In the genomic region with DNA sequence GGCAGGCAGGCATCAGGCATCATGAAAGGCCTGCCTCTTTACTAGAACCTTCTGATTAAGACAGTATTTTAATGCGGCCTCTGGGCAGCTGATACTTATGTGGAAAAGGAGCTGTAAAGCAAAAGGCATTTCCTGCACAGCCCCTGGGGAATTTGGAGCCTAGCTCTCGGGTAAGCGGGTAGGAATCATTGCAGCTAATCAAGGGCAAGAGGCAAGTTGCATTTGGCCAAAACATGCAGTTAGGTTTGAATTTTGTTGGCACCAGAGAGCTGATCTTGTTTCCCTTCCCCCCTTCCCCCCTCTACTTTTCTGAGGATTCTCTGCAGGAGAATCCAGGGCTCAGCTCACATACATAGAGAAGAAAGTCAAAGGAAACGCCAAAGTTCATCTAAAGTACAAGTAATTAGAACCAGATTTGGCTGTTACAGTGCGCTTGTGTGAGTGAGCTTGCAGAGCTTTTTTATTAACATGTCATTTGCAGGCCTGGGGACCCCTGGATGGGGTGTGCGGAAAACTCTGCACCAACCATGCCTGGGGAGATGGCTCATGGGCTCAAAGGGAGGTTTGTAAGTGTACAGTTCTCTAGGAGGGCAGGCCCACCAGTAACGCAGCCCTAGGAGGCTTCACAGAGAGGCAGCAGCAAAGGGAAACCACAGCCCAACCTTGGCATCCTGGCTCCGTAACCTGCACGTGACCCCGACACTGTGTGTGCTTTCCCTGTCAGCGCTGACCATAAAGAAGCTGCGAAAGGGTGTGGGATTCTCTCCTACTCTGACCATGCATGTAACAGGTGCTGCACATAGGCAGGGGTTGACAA, we compare ENCODE assay signal across 8 mouse cellular contexts.
DNase-seq lines count a peak whose midpoint lies in the region; ATAC-seq and TF ChIP-seq lines count a peak whose summit lies in the region.

No protein-coding gene starts in this region.

- no peaks in the 10 kb centered on the region for H3K27me3 ChIP-seq in midbrain, embryonic 14.5 days (ENCODE audit: control insufficient read depth, insufficient read depth, low read length)
- H3K27me3 ChIP-seq in forebrain, embryonic 16.5 days (replicated peaks; ENCODE audit: control insufficient read depth, insufficient read depth, low read length), result no peaks in the 10 kb centered on the region

- no peaks in the 10 kb centered on the region for H3K36me3 ChIP-seq in midbrain, embryonic 14.5 days (ENCODE audit: control insufficient read depth, insufficient read depth, low read length)
- no peaks in the 10 kb centered on the region for H3K36me3 ChIP-seq in forebrain, embryonic 16.5 days (ENCODE audit: control insufficient read depth, insufficient read depth)

- H3K9ac ChIP-seq in midbrain, embryonic 14.5 days (replicated peaks; ENCODE audit: low read length), result no peak overlapping the region
- H3K9ac ChIP-seq in forebrain, embryonic 16.5 days (replicated peaks; ENCODE audit: low read depth, low read length), result no peak overlapping the region

- no peak for TF ChIP-seq POLR2A in embryonic fibroblast, embryonic 13.5 days (IDR thresholded peaks at IDR 0.05; ENCODE audit: low read depth, low read length)

- H3K27ac ChIP-seq in embryonic fibroblast, embryonic 13.5 days (ENCODE audit: insufficient read depth, low read length), result peak overlapping the region; percentile 94
- H3K27ac ChIP-seq in midbrain, embryonic 14.5 days (replicated peaks; ENCODE audit: low read depth, low read length), result no peak overlapping the region
- H3K27ac ChIP-seq in forebrain, embryonic 16.5 days (ENCODE audit: low read length), result no peak overlapping the region

- no peaks in the 10 kb centered on the region for H3K9me3 ChIP-seq in midbrain, embryonic 14.5 days (ENCODE audit: control insufficient read depth, low read length)
- no peaks in the 10 kb centered on the region for H3K9me3 ChIP-seq in forebrain, embryonic 16.5 days (ENCODE audit: control insufficient read depth, low read length)

- 69% methylated on average over 12 of the region's 12 CpGs for WGBS in midbrain, embryonic 14.5 days
- whole genome bisulfite sequencing in forebrain, embryonic 16.5 days, result 54% methylated on average over 12 of the region's 12 CpGs

- no peak overlapping the region for H3K4me3 ChIP-seq in embryonic fibroblast, embryonic 13.5 days (ENCODE audit: insufficient read depth, low read length)
- H3K4me3 ChIP-seq in midbrain, embryonic 14.5 days (replicated peaks; ENCODE audit: low read depth, low read length), result no peak overlapping the region
- no peak overlapping the region for H3K4me3 ChIP-seq in forebrain, embryonic 16.5 days (replicated peaks; ENCODE audit: low read length)

- intact Hi-C loops in gastrocnemius, postnatal 14 days (cut with DNase I; ENCODE audit: low total_unique reads), result no loop called here
- intact Hi-C loops in gastrocnemius, postnatal 36 days (cut with DNase I), result no loop called here

- no peak for TF ChIP-seq CTCF in embryonic fibroblast, embryonic 13.5 days (IDR thresholded peaks at IDR 0.05; ENCODE audit: borderline replicate concordance, insufficient read depth, low read length)

- H3K4me2 ChIP-seq in midbrain, embryonic 14.5 days (ENCODE audit: low read length), result no peak overlapping the region
- no peak overlapping the region for H3K4me2 ChIP-seq in forebrain, embryonic 16.5 days (ENCODE audit: low read length)

- H3K4me1 ChIP-seq in embryonic fibroblast, embryonic 13.5 days (ENCODE audit: control insufficient read depth, insufficient read depth, low read length), result peaks cover 11% of the 10 kb centered on the region
- H3K4me1 ChIP-seq in midbrain, embryonic 14.5 days (ENCODE audit: control insufficient read depth, insufficient read depth, low read length), result peaks cover 5% of the 10 kb centered on the region
- H3K4me1 ChIP-seq in forebrain, embryonic 16.5 days (replicated peaks; ENCODE audit: control insufficient read depth, insufficient read depth, low read length), result peaks cover 7% of the 10 kb centered on the region; the same call in 1 of the 2 replicates

- ATAC-seq in midbrain, embryonic 14.5 days (ENCODE audit: low FRiP score, low TSS enrichment), result no peak; the same call in 1 of the 2 replicates
- no peak for ATAC-seq in forebrain, embryonic 16.5 days

- peak; percentile 21 for DNase-seq in gastrocnemius, postnatal 14 days
- no peak for DNase-seq in gastrocnemius, postnatal 36 days
- DNase-seq in hindlimb bud, embryonic 11.5 days (ENCODE audit: extremely low spot score, low read depth, low spot score), result peak; percentile 78
- DNase-seq in midbrain, embryonic 14.5 days, result peak; percentile 67
- no peak for DNase-seq in urinary bladder, postnatal 25 days (ENCODE audit: low spot score)
- no peak for DNase-seq in layer of hippocampus, postnatal 25 days (ENCODE audit: extremely low spot score in 1 of 2, low spot score in 1 of 2)

Comparison
In these comparisons a context has a peak if more than half of its experiments do, and no peak if none do; other contexts are left out.
1. DNase-seq: peak in gastrocnemius, postnatal 14 days (single experiment), hindlimb bud, embryonic 11.5 days (single experiment) and midbrain, embryonic 14.5 days (single experiment); none in gastrocnemius, postnatal 36 days (0 of 2), urinary bladder, postnatal 25 days (single experiment) and layer of hippocampus, postnatal 25 days (0 of 2).